Mouse (Mus musculus) spleen, postnatal 14 days (tissue): ENCODE data around the gene Hist1h1c.
"Not testable (repeated sequence)": the region's sequence is repeated elsewhere in the genome, so short reads cannot be mapped to it uniquely, and the experiment has no call there.

Experiments used
- DNase-seq, 2 experiments: peaks; one replicate each; pipeline ENCODE4 v3.0.0; 2021 to 2022; ENCODE audit warnings: low spot score in 2 of 2

Gene Hist1h1c

GRCm38 (mm10) chr13:23716261-23717042, 22.2 kb upstream of the Hist1h1c start:
- no peak for DNase-seq

GRCm38 (mm10) chr13:23717176-23717575, 21.4 kb upstream of the Hist1h1c start:
- DNase-seq: no peak

- not testable (repeated sequence) for DNase-seq
These were observed 20.9 kb upstream of the Hist1h1c start for GRCm38 (mm10) chr13:23717593-23718245.

- no peak for DNase-seq
These were observed 14.4 kb upstream of the Hist1h1c start for GRCm38 (mm10) chr13:23724239-23724638.

- no peak for DNase-seq
These were observed 13.4 kb upstream of the Hist1h1c start for GRCm38 (mm10) chr13:23725213-23725612.

GRCm38 (mm10) chr13:23728472-23729191, 10.0 kb upstream of the Hist1h1c start:
- DNase-seq: no peak

- no peak for DNase-seq
These were observed 9.4 kb upstream of the Hist1h1c start for GRCm38 (mm10) chr13:23729192-23729525.

- DNase-seq: no peak
These were observed 8.9 kb upstream of the Hist1h1c start for GRCm38 (mm10) chr13:23729706-23730105.

GRCm38 (mm10) chr13:23730479-23730878, 8.1 kb upstream of the Hist1h1c start:
- no peak for DNase-seq

GRCm38 (mm10) chr13:23732156-23732804, 6.3 kb upstream of the Hist1h1c start:
- DNase-seq: no peak

GRCm38 (mm10) chr13:23737091-23737490, 1.5 kb upstream of the Hist1h1c start:
- DNase-seq: no peak

- no peak for DNase-seq
These were observed 567 bp upstream of the Hist1h1c start for GRCm38 (mm10) chr13:23738041-23738440.

- DNase-seq: peak; percentile 85 to 90
These were observed 687 bp downstream of the Hist1h1c start for GRCm38 (mm10) chr13:23739069-23739921.

GRCm38 (mm10) chr13:23739922-23740252, 1.3 kb downstream of the Hist1h1c start:
- DNase-seq: no peak

GRCm38 (mm10) chr13:23740256-23740840, 1.7 kb downstream of the Hist1h1c start:
- DNase-seq: no peak

GRCm38 (mm10) chr13:23740910-23741309, 2.3 kb downstream of the Hist1h1c start:
- DNase-seq: no peak

- no peak for DNase-seq
These were observed 3.4 kb downstream of the Hist1h1c start for GRCm38 (mm10) chr13:23742007-23742406.

- no peak for DNase-seq
These were observed 4.6 kb downstream of the Hist1h1c start for GRCm38 (mm10) chr13:23743215-23743614.

GRCm38 (mm10) chr13:23743963-23744362, 5.4 kb downstream of the Hist1h1c start:
- no peak for DNase-seq

- no peak for DNase-seq
These were observed 6.1 kb downstream of the Hist1h1c start for GRCm38 (mm10) chr13:23744421-23745380.
